Mouse (Mus musculus) embryo, embryonic 11 days (tissue): Measurements from ENCODE around the gene Slc25a40.

Source experiments
- DNase-seq: peaks from one replicate; pipeline ENCODE4 v3.0.0-alpha.2; 2015

Slc25a40 gene

GRCm38 (mm10) chr5:8422157-8422931 lies at the start of gene Slc25a40, which contains the start of gene Dbf4:
Slc25a40 (plus strand) TSS chr5:8422850.
Dbf4 (minus strand) TSS chr5:8422716.
- peak; percentile 95 for DNase-seq

GRCm38 (mm10) chr5:8373415-8373814 lies 49.2 kb upstream of the Slc25a40 start:
- no peak for DNase-seq

GRCm38 (mm10) chr5:8374297-8374906 lies 48.2 kb upstream of the Slc25a40 start:
- DNase-seq, result no peak

- no peak for DNase-seq
These were observed 28.6 kb upstream of the Slc25a40 start for GRCm38 (mm10) chr5:8393891-8394583.

- DNase-seq, result no peak
These were observed 24.9 kb upstream of the Slc25a40 start for GRCm38 (mm10) chr5:8397587-8398249.

GRCm38 (mm10) chr5:8408746-8409145 lies 13.9 kb upstream of the Slc25a40 start:
- no peak for DNase-seq

- no peak for DNase-seq
These were observed 5.8 kb upstream of the Slc25a40 start for GRCm38 (mm10) chr5:8416683-8417413.

GRCm38 (mm10) chr5:8417443-8417842 lies 5.2 kb upstream of the Slc25a40 start:
- DNase-seq, result no peak

GRCm38 (mm10) chr5:8421424-8421823 lies 1.2 kb upstream of the Slc25a40 start:
- no peak for DNase-seq

- peak; percentile 42 for DNase-seq
These were observed 580 bp downstream of the Slc25a40 start for GRCm38 (mm10) chr5:8422932-8423928.

- peak; percentile 26 for DNase-seq
These were observed 1.5 kb downstream of the Slc25a40 start for GRCm38 (mm10) chr5:8424116-8424515.

- DNase-seq, result no peak
These were observed 3.2 kb downstream of the Slc25a40 start for GRCm38 (mm10) chr5:8425899-8426298.

- no peak for DNase-seq
These were observed 15.0 kb downstream of the Slc25a40 start for GRCm38 (mm10) chr5:8437481-8438156.

GRCm38 (mm10) chr5:8439095-8439494 lies 16.4 kb downstream of the Slc25a40 start:
- no peak for DNase-seq

- no peak for DNase-seq
These were observed 32.9 kb downstream of the Slc25a40 start for GRCm38 (mm10) chr5:8455565-8455964.

- no peak for DNase-seq
These were observed 33.9 kb downstream of the Slc25a40 start for GRCm38 (mm10) chr5:8456561-8456960.

GRCm38 (mm10) chr5:8487989-8488700 lies 65.5 kb downstream of the Slc25a40 start:
- no peak for DNase-seq

- DNase-seq, result peak; percentile 21
These were observed 66.1 kb downstream of the Slc25a40 start for GRCm38 (mm10) chr5:8488701-8489297.

- peak; percentile 59 for DNase-seq
These were observed 66.9 kb downstream of the Slc25a40 start for GRCm38 (mm10) chr5:8489471-8490110.
